Comparison of ENCODE assay signal across 19 mouse cellular contexts in genomic region chr6:66999800-67000199, GRCm38 (mm10). TPM values are rescaled to one million over a fixed set of nuclear protein-coding genes. Genes with fewer than 3 reads are reported as not detected.
DNase-seq lines count a peak whose midpoint lies in the region; ATAC-seq and TF ChIP-seq lines count a peak whose summit lies in the region.
"Had no signal": no experiment of that assay in that cellular context is flagged by ENCODE, and none has a peak within 500 bp of the region (broad histone marks: within the 10 kb centered on the region; RNA-seq: fewer than 3 reads in every experiment).

No protein-coding gene starts in this region.

- H3K4me3 ChIP-seq in intestine, embryonic 15.5 days (replicated peaks), result no peak overlapping the region
- H3K4me3 ChIP-seq in intestine, postnatal 0 days (ENCODE audit: low read depth, low read length), result no peak overlapping the region
- H3K4me3 ChIP-seq in kidney, embryonic 15.5 days (replicated peaks), result no peak overlapping the region
- H3K4me3 ChIP-seq: embryonic facial prominence, embryonic 10.5 days; erythroblast, embryonic 14.5 days; forebrain, embryonic 15.5 days; heart, adult 2 months; heart, embryonic 12.5 days; hindbrain, embryonic 10.5 days had no signal

- ATAC-seq in intestine, embryonic 15.5 days, result peak; percentile 36; the same call in 1 of the 2 replicates
- no peak for ATAC-seq in intestine, postnatal 0 days
- ATAC-seq in kidney, embryonic 15.5 days (replicated peaks; ENCODE audit: low FRiP score), result peak; percentile 82
- 0 out of 2 replicates have a peak, but pooled peaks have one; percentile 23 for ATAC-seq in neutrophil, adult 5-6 weeks (ENCODE audit: extremely low read depth, insufficient number of reproducible peaks, low FRiP score, poor library complexity, severe bottlenecking)
- ATAC-seq: activated CD4-positive, CD25-positive, alpha-beta regulatory T cell, adult 4 months; forebrain, embryonic 15.5 days had no signal

- no peaks in the 10 kb centered on the region for H3K4me1 ChIP-seq in intestine, embryonic 15.5 days (replicated peaks)
- no peaks in the 10 kb centered on the region; the same call in 1 of the 2 replicates for H3K4me1 ChIP-seq in intestine, postnatal 0 days (replicated peaks; ENCODE audit: control insufficient read depth, insufficient read depth, low read length)
- H3K4me1 ChIP-seq in kidney, embryonic 15.5 days, result peaks cover 12% of the 10 kb centered on the region
- H3K4me1 ChIP-seq: embryonic facial prominence, embryonic 10.5 days; forebrain, embryonic 15.5 days; heart, embryonic 12.5 days; hindbrain, embryonic 10.5 days had no signal

- no peak overlapping the region for H3K9ac ChIP-seq in intestine, embryonic 15.5 days
- H3K9ac ChIP-seq in intestine, postnatal 0 days (ENCODE audit: low read depth, low read length), result no peak overlapping the region
- H3K9ac ChIP-seq in kidney, embryonic 15.5 days, result no peak overlapping the region
- H3K9ac ChIP-seq: forebrain, embryonic 15.5 days; heart, embryonic 12.5 days; hindbrain, embryonic 14.5 days had no signal

- H3K27me3 ChIP-seq in intestine, embryonic 15.5 days (replicated peaks), result no peaks in the 10 kb centered on the region
- H3K27me3 ChIP-seq in intestine, postnatal 0 days (replicated peaks; ENCODE audit: control insufficient read depth, insufficient read depth, low read length), result no peaks in the 10 kb centered on the region
- H3K27me3 ChIP-seq in kidney, embryonic 15.5 days, result no peaks in the 10 kb centered on the region
- H3K27me3 ChIP-seq: forebrain, embryonic 15.5 days; heart, embryonic 12.5 days had no signal

- DNase-seq in kidney, adult 8-10 months, result peak; percentile 31 to 66
- no peak for DNase-seq in kidney, postnatal 10 days
- no peak for DNase-seq in layer of hippocampus, adult 9-10 months (ENCODE audit: low spot score)
- no peak for DNase-seq in cerebellum, adult 9-11 months
- DNase-seq: adrenal gland, postnatal 25 days; cerebellum, adult 18-20 months; cerebellum, postnatal 10 days; heart, adult 2 months had no signal

- no peak for TF ChIP-seq CTCF in intestine, postnatal 0 days (IDR thresholded peaks at IDR 0.05; ENCODE audit: low read depth)

- H3K36me3 ChIP-seq in intestine, embryonic 15.5 days, result no peaks in the 10 kb centered on the region
- H3K36me3 ChIP-seq in intestine, postnatal 0 days (ENCODE audit: control insufficient read depth, insufficient read depth), result no peaks in the 10 kb centered on the region
- H3K36me3 ChIP-seq in kidney, embryonic 15.5 days, result no peaks in the 10 kb centered on the region
- H3K36me3 ChIP-seq: embryonic facial prominence, embryonic 10.5 days; forebrain, embryonic 15.5 days; heart, embryonic 12.5 days; hindbrain, embryonic 10.5 days had no signal

- H3K9me3 ChIP-seq in intestine, embryonic 15.5 days, result no peaks in the 10 kb centered on the region
- no peaks in the 10 kb centered on the region for H3K9me3 ChIP-seq in intestine, postnatal 0 days (ENCODE audit: control insufficient read depth)
- H3K9me3 ChIP-seq in kidney, embryonic 15.5 days (replicated peaks), result no peaks in the 10 kb centered on the region
- H3K9me3 ChIP-seq: embryonic facial prominence, embryonic 10.5 days; forebrain, embryonic 15.5 days; heart, embryonic 12.5 days; hindbrain, embryonic 10.5 days had no signal

- no peak overlapping the region for H3K4me2 ChIP-seq in intestine, embryonic 15.5 days (replicated peaks)
- H3K4me2 ChIP-seq in intestine, postnatal 0 days (replicated peaks; ENCODE audit: low read depth), result no peak overlapping the region
- H3K4me2 ChIP-seq in kidney, embryonic 15.5 days, result no peak overlapping the region
- H3K4me2 ChIP-seq: forebrain, embryonic 15.5 days; heart, embryonic 12.5 days; hindbrain, embryonic 14.5 days had no signal

- H3K27ac ChIP-seq in intestine, embryonic 15.5 days, result no peak overlapping the region
- H3K27ac ChIP-seq in intestine, postnatal 0 days (ENCODE audit: low read depth, low read length), result no peak overlapping the region; the same call in 1 of the 2 replicates
- peak overlapping the region; percentile 84 for H3K27ac ChIP-seq in kidney, embryonic 15.5 days
- H3K27ac ChIP-seq: embryonic facial prominence, embryonic 10.5 days; forebrain, embryonic 15.5 days; heart, adult 2 months; hindbrain, embryonic 10.5 days; hindbrain, embryonic 14.5 days had no signal

RNA-seq across cellular contexts. Expression of gene Gadd45a, which starts 37.5 kb away (rescaled TPM):
- polyA plus RNA-seq in intestine, embryonic 15.5 days (2015; fragmentation: Nextera tagmentation; extraction: Ambion mirVana), result 29.6 and 37.5 TPM in 2 replicates
- polyA plus RNA-seq in intestine, postnatal 0 days (2015; fragmentation: Nextera tagmentation; extraction: Ambion mirVana), result 68.1 and 74.0 TPM in 2 replicates
- polyA plus RNA-seq in kidney, embryonic 15.5 days (2015; fragmentation: Nextera tagmentation; extraction: Ambion mirVana), result 32.7 and 41.2 TPM in 2 replicates
- total RNA-seq in neutrophil, adult 5-6 weeks (2017), result 179 and 195 TPM in 2 replicates

Comparison
In these comparisons a context has a peak if more than half of its experiments do, and no peak if none do; other contexts are left out.
1. DNase-seq: peak in kidney, adult 8-10 months (2 of 2); none in kidney, postnatal 10 days (single experiment), layer of hippocampus, adult 9-10 months (single experiment) and cerebellum, adult 9-11 months (single experiment).